Mouse (Mus musculus) thymus, adult 2 months (tissue): ENCODE results near the gene Rab32.

ENCODE experiments used
- CTCF ChIP-seq: fragments of 200-500 bp; IDR thresholded peaks from 2 replicates; pipeline ENCODE4 v1.5.1; 2012; ENCODE audit warnings: mild to moderate bottlenecking, control low read depth, low read length, moderate library complexity, borderline replicate concordance; ENCODE audit not compliant: control insufficient read depth, poor library complexity, insufficient read depth; ENCODE audit errors: extremely low read depth
- POLR2A ChIP-seq: fragments of 200-500 bp; IDR thresholded peaks from 2 replicates; pipeline ENCODE4 v1.6.1; 2012; ENCODE audit warnings: mild to moderate bottlenecking, low read length, control low read depth, moderate library complexity; ENCODE audit not compliant: control insufficient read depth, poor library complexity, insufficient read depth; ENCODE audit errors: extremely low read depth

DNA sequence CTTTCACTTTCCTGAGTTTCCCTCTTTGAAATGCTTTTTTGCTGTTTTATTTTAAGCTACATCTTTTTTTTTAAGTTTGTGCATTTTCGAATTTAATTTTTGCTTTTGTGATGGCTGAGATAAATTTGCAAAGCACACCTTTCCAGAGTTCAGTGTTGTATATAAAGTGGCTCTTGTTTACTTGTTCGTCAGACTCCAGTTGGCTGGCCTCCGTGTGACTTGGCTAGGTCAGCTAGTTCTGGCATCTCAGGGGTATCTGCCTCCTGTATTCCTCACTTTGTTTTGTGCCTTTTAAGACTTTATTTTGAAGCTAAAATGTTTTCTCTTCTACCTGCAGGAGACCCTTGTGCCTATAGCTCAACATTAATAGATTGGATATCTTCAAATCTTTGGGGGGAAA, 22.7 kb upstream of the Rab32 start:
- TF ChIP-seq POLR2A = no peak
- TF ChIP-seq CTCF = no peak
